Mouse (Mus musculus) liver, embryonic 11.5 days (tissue): Measurements from ENCODE around the gene AC124502.3. TPM values are rescaled to one million over a fixed set of nuclear protein-coding genes. Genes with fewer than 3 reads are reported as not detected.
A peak's percentile ranks its signal among the peaks of the same experiment; 100 is the strongest.

Experiments
- ATAC-seq: fragments of 200-750 bp; cut with Nextera tagmentation; replicated peaks from 2 replicates; pipeline ENCODE4 v1.8.0; 2017; ENCODE audit warnings: moderate number of reproducible peaks, mild to moderate bottlenecking, moderate TSS enrichment, moderate library complexity; ENCODE audit not compliant: low FRiP score
- DNase-seq: peaks from one replicate; pipeline ENCODE4 v3.0.0-alpha.2; 2017; ENCODE audit warnings: low spot score
- H3K27ac ChIP-seq: fragments of 300-500 bp; sonication (generic); 2 replicates; pipeline ENCODE4 v1.5.1; 2014; ENCODE audit warnings: mild to moderate bottlenecking, low read depth, low read length, control low read depth
- H3K27me3 ChIP-seq: fragments of 300-500 bp; sonication (generic); replicated peaks from 2 replicates; pipeline ENCODE4 v1.6.1; 2014; ENCODE audit warnings: low read length, mixed read lengths; ENCODE audit not compliant: control insufficient read depth, insufficient read depth
- H3K36me3 ChIP-seq: fragments of 300-500 bp; sonication (generic); 2 replicates; pipeline ENCODE4 v1.6.1; 2014; ENCODE audit warnings: mild to moderate bottlenecking, low read length, moderate library complexity, mixed read lengths; ENCODE audit not compliant: control insufficient read depth, insufficient read depth
- H3K4me1 ChIP-seq: fragments of 300-500 bp; sonication (generic); replicated peaks from 2 replicates; pipeline ENCODE4 v1.6.1; 2014; ENCODE audit warnings: low read length, mixed read lengths; ENCODE audit not compliant: control insufficient read depth, insufficient read depth
- H3K4me2 ChIP-seq: fragments of 300-500 bp; sonication (generic); 2 replicates; pipeline ENCODE4 v1.6.1; 2014; ENCODE audit warnings: mild to moderate bottlenecking, control low read depth, moderate library complexity
- H3K4me3 ChIP-seq: fragments of 300-500 bp; sonication (generic); 2 replicates; pipeline ENCODE4 v1.5.1; 2014; ENCODE audit warnings: low read depth, low read length, control low read depth
- H3K9ac ChIP-seq: fragments of 300-500 bp; sonication (generic); 2 replicates; pipeline ENCODE4 v1.6.1; 2014; ENCODE audit warnings: low read depth, low read length, control low read depth
- H3K9me3 ChIP-seq: fragments of 300-500 bp; sonication (generic); 2 replicates; pipeline ENCODE4 v1.6.1; 2016; ENCODE audit warnings: low read length, inconsistent platforms, mixed read lengths; ENCODE audit not compliant: control insufficient read depth
- WGBS: fragments of 180-500 bp; shearing (Covaris S2); extraction: QIAGEN DNeasy Blood & Tissue Kit; methylation state at CpG from one replicate; pipeline ENCODE4 v1.1.7; 2014; 5-methylcytosine and 5-hydroxymethylcytosine counted together
- polyA plus RNA-seq: library from polyadenylated mRNA; unstranded; fragments of >200 nt; fragmentation: Nextera tagmentation; extraction: Ambion mirVana; gene quantifications from 2 replicates; pipeline ENCODE4 v1.2.1, GENCODE M21; 2014

The AC124502.3 gene
- polyA plus RNA-seq, 1 experiment from 2014 or later: 1.1 TPM

DNA sequence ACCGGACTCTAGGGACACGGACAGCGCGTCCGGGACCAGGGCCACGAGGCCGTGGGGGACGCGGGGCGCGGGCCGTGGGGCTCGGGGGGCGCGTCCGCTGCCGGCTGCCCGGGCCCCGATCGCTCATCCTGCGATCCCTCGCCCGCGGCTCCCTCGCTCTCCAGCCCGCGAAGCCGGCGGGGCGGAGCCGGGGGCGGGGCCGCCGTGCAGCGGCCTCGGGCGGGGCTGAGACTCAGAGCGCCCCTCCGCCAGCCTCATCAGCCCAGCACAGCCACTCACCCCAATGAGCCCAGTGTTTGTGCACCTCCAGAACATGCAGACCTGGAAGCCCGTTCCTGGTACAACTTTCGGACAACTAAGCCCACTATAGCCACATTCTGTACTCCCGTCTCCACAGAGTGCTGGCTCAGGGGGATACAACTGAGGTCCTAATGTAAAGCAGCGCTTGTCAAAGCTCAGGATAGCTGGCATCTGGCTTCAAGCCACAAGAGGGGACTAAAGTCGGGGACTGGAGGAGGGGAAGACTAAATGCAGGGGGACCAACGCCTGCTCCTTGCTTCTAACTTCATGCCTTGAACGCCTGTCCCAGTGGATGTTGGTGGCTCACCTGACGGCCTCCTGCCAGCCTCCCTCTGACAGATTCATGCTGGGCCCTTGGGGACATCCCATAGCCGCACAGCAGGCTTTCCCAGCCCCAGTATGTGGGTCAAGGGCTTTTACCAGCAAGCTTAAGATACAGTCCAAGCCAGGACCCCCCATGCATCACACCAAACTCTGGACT lies 59.9 kb downstream of the AC124502.3 start, which contains the start of gene Cnih2:
Gene Cnih2 (minus strand): TSS at position 159 of the 781 bp plus-strand sequence.
- peak within 1 kb of the TSS; percentile 90 for H3K4me2 ChIP-seq
- no peaks in the 10 kb centered on the region for H3K9me3 ChIP-seq
- peak within 1 kb of the TSS; percentile 63 for H3K9ac ChIP-seq
- peaks cover 2% of the 10 kb centered on the region; the same call in 1 of the 2 replicates for H3K27me3 ChIP-seq
- peaks cover 19% of the 10 kb centered on the region for H3K36me3 ChIP-seq
- H3K4me3 ChIP-seq: peak within 1 kb of the TSS; percentile 45
- DNase-seq: peak; percentile 74
- ATAC-seq: peak; percentile 71
- peaks cover 38% of the 10 kb centered on the region for H3K4me1 ChIP-seq
- 0 out of 2 replicates have a peak within 1 kb of the TSS, but pooled peaks have one; percentile 29 for H3K27ac ChIP-seq
- 6% methylated on average over 43 of the region's 48 CpGs for WGBS

Other genes with a start within 250 kb of the AC124502.3 start
- 49.9 and 54.0 TPM in 2 replicates for gene Rbm4, start 245.0 kb upstream of the AC124502.3 start, polyA plus RNA-seq
- 19.4 and 30.1 TPM in 2 replicates for gene Gm21992, start 227.3 kb upstream of the AC124502.3 start, polyA plus RNA-seq
- gene Rbm14, start 227.3 kb upstream of the AC124502.3 start, polyA plus RNA-seq: 92.4 and 104 TPM in 2 replicates
- 46.2 and 49.8 TPM in 2 replicates for gene Ccs, start 199.6 kb upstream of the AC124502.3 start, polyA plus RNA-seq
- 0.05 TPM in 1 of 2 replicates, not detected in the other for gene Ccdc87, start 199.5 kb upstream of the AC124502.3 start, polyA plus RNA-seq
- 13.2 and 13.3 TPM in 2 replicates for gene Ctsf, start 183.8 kb upstream of the AC124502.3 start, polyA plus RNA-seq
- gene Actn3, start 161.0 kb upstream of the AC124502.3 start, polyA plus RNA-seq: 1.9 and 2.1 TPM in 2 replicates
- 12.2 and 13.6 TPM in 2 replicates for gene Zdhhc24, start 160.2 kb upstream of the AC124502.3 start, polyA plus RNA-seq
- gene Bbs1, start 132.3 kb upstream of the AC124502.3 start, polyA plus RNA-seq: 1.2 and 2.5 TPM in 2 replicates
- gene Dpp3, start 110.6 kb upstream of the AC124502.3 start, polyA plus RNA-seq: 114 and 131 TPM in 2 replicates
- 0.34 and 0.39 TPM in 2 replicates for gene Peli3, start 95.8 kb upstream of the AC124502.3 start, polyA plus RNA-seq
- 138 and 139 TPM in 2 replicates for gene Mrpl11, start 76.7 kb upstream of the AC124502.3 start, polyA plus RNA-seq
- gene Npas4, start 48.6 kb upstream of the AC124502.3 start, polyA plus RNA-seq: 0.04 TPM in 1 of 2 replicates, not detected in the other
- gene Slc29a2, start 15.0 kb upstream of the AC124502.3 start, polyA plus RNA-seq: 6.2 and 6.6 TPM in 2 replicates
- gene B4gat1, start 65 bp upstream of the AC124502.3 start, polyA plus RNA-seq: 19.1 and 21.3 TPM in 2 replicates
- gene Brms1, start 2.5 kb downstream of the AC124502.3 start, polyA plus RNA-seq: 61.2 and 61.3 TPM in 2 replicates
- gene Rin1, start 11.6 kb downstream of the AC124502.3 start, polyA plus RNA-seq: 1.3 and 1.4 TPM in 2 replicates
- 28.6 and 29.3 TPM in 2 replicates for gene Cd248, start 29.2 kb downstream of the AC124502.3 start, polyA plus RNA-seq
- 2.6 TPM in 2 replicates for gene Tmem151a, start 46.6 kb downstream of the AC124502.3 start, polyA plus RNA-seq
- gene Yif1a, start 49.6 kb downstream of the AC124502.3 start, polyA plus RNA-seq: 77.8 and 83.4 TPM in 2 replicates
- 8.4 and 9.5 TPM in 2 replicates for gene Cnih2, start 59.6 kb downstream of the AC124502.3 start, polyA plus RNA-seq
- 180 and 185 TPM in 2 replicates for gene Rab1b, start 68.2 kb downstream of the AC124502.3 start, polyA plus RNA-seq
- gene Klc2, start 79.7 kb downstream of the AC124502.3 start, polyA plus RNA-seq: 7.3 and 8.3 TPM in 2 replicates
- 27.0 and 30.3 TPM in 2 replicates for gene Pacs1, start 234.2 kb downstream of the AC124502.3 start, polyA plus RNA-seq